Mouse (Mus musculus) liver, adult 2 months (tissue): Measurements from ENCODE around the gene Gm11032. TPM values are rescaled to one million over a fixed set of nuclear protein-coding genes. Genes with fewer than 3 reads are reported as not detected.
A peak's percentile ranks its signal among the peaks of the same experiment; 100 is the strongest.

Experiments used
- DNase-seq: peaks from one replicate; pipeline ENCODE4 v3.0.0-alpha.2; 2011; ENCODE audit warnings: low read depth, low spot score; ENCODE audit errors: extremely low read depth
- H3K27ac ChIP-seq: fragments of 200-500 bp; replicated peaks from 2 replicates; pipeline ENCODE4 v1.5.1; 2012; ENCODE audit warnings: low read depth, mild to moderate bottlenecking, control low read depth, inconsistent platforms, low read length; ENCODE audit not compliant: insufficient read depth
- H3K27me3 ChIP-seq: fragments of 200-500 bp; 2 replicates; pipeline ENCODE4 v1.6.1; 2012; ENCODE audit warnings: mild to moderate bottlenecking, moderate library complexity, low read length, inconsistent platforms; ENCODE audit not compliant: control insufficient read depth, insufficient read depth
- H3K36me3 ChIP-seq: fragments of 200-500 bp; 2 replicates; pipeline ENCODE4 v1.6.1; 2012; ENCODE audit warnings: low read length, inconsistent platforms; ENCODE audit not compliant: control insufficient read depth, insufficient read depth
- H3K4me1 ChIP-seq: fragments of 200-500 bp; 2 replicates; pipeline ENCODE4 v1.6.1; 2011; ENCODE audit warnings: low read length; ENCODE audit not compliant: control insufficient read depth, insufficient read depth
- H3K4me3 ChIP-seq: fragments of 200-500 bp; 2 replicates; pipeline ENCODE4 v1.5.1; 2011; ENCODE audit warnings: low read depth, mild to moderate bottlenecking, control low read depth, low read length, moderate library complexity; ENCODE audit not compliant: insufficient read depth
- H3K79me2 ChIP-seq: fragments of 200-500 bp; 2 replicates; pipeline ENCODE4 v1.6.1; 2012; ENCODE audit warnings: inconsistent platforms, mild to moderate bottlenecking, low read length, moderate library complexity; ENCODE audit not compliant: control insufficient read depth, insufficient read depth
- H3K9ac ChIP-seq: fragments of 200-500 bp; 2 replicates; pipeline ENCODE4 v1.6.1; 2012; ENCODE audit warnings: low read depth, mild to moderate bottlenecking, control low read depth, inconsistent platforms, low read length
- CTCF ChIP-seq: fragments of 200-500 bp; IDR thresholded peaks from 2 replicates; pipeline ENCODE4 v1.5.1; 2011; ENCODE audit warnings: low read depth, low read length, control low read depth
- POLR2A ChIP-seq: fragments of 200-500 bp; IDR thresholded peaks from 2 replicates; pipeline ENCODE4 v1.6.1; 2011; ENCODE audit warnings: low read length, control low read depth; ENCODE audit not compliant: insufficient read depth; ENCODE audit errors: extremely low read depth
- WGBS: fragments of 180-500 bp; shearing (Covaris S2); methylation state at CpG from one replicate; pipeline ENCODE4 v1.1.7; 2018; 5-methylcytosine and 5-hydroxymethylcytosine counted together
- polyA plus RNA-seq: library from polyadenylated mRNA; depleted of rRNA; stranded (reverse); fragments of >200 nt; gene quantifications from 2 replicates; pipeline ENCODE4 v1.2.3, GENCODE M21; 2012
- total RNA-seq: library from RNA; depleted of rRNA; stranded (reverse); fragments of >200 nt; gene quantifications from 2 replicates; pipeline ENCODE4 v1.2.3, GENCODE M21; 2014

Gm11032 gene
- total and polyA plus RNA-seq, 2 experiments: not detected

- Histone ChIP-seq H3K4me1 (peaks cover 16% of the 10 kb centered on the region), H3K27ac (no peak overlapping the region), H3K79me2 (peaks cover 29% of the 10 kb centered on the region), H3K9ac (no peak overlapping the region; the same call in 1 of the 2 replicates), H3K4me3 (peak overlapping the region; percentile 26; the same call in 1 of the 2 replicates), H3K36me3 (no peaks in the 10 kb centered on the region), H3K27me3 (no peaks in the 10 kb centered on the region)
- peak; percentile 31 for DNase-seq
- 4% methylated on average over 5 of the region's 5 CpGs for WGBS
- TF ChIP-seq CTCF (no peak), POLR2A (no peak)
These were observed 26.4 kb upstream of the Gm11032 start for GRCm38 (mm10) chr11:4593491-4593848.

GRCm38 (mm10) chr11:4593849-4594607 is 25.8 kb upstream of the Gm11032 start:
- under 1% methylated on average over 39 of the region's 45 CpGs for WGBS
- DNase-seq: peak; percentile 54
- no peak for TF ChIP-seq POLR2A
- no peak for TF ChIP-seq CTCF
- no peaks in the 10 kb centered on the region for H3K27me3 ChIP-seq
- H3K4me1 ChIP-seq: peaks cover 16% of the 10 kb centered on the region
- H3K79me2 ChIP-seq: peaks cover 26% of the 10 kb centered on the region
- H3K27ac ChIP-seq: peak overlapping the region; percentile 89
- no peaks in the 10 kb centered on the region for H3K36me3 ChIP-seq
- H3K4me3 ChIP-seq: peak overlapping the region; percentile 78
- H3K9ac ChIP-seq: peak overlapping the region; percentile 99

GRCm38 (mm10) chr11:4594608-4595500 is 25.0 kb upstream of the Gm11032 start, which contains the start of gene Mtmr3:
TSS of gene Mtmr3 (minus strand) at chr11:4594863.
- peak within 1 kb of the TSS; percentile 78 for H3K4me3 ChIP-seq
- no peaks in the 10 kb centered on the region for H3K36me3 ChIP-seq
- peaks cover 21% of the 10 kb centered on the region for H3K79me2 ChIP-seq
- H3K27me3 ChIP-seq: no peaks in the 10 kb centered on the region
- H3K9ac ChIP-seq: peak within 1 kb of the TSS; percentile 99
- 6% methylated on average over 33 of the region's 53 CpGs for WGBS
- TF ChIP-seq CTCF (no peak), POLR2A (peak; percentile 33; the same call in 1 of the 2 replicates)
- H3K27ac ChIP-seq: peak within 1 kb of the TSS; percentile 89
- DNase-seq: peak; percentile 78
- H3K4me1 ChIP-seq: peaks cover 16% of the 10 kb centered on the region

- peaks cover 6% of the 10 kb centered on the region; the same call in 1 of the 2 replicates for H3K79me2 ChIP-seq
- no peak overlapping the region for H3K27ac ChIP-seq
- H3K4me1 ChIP-seq: peaks cover 1% of the 10 kb centered on the region; the same call in 1 of the 2 replicates
These were observed 21.5 kb upstream of the Gm11032 start for GRCm38 (mm10) chr11:4598411-4598810.

GRCm38 (mm10) chr11:4599916-4600315 is 20.0 kb upstream of the Gm11032 start:
- no peaks in the 10 kb centered on the region for H3K79me2 ChIP-seq
- TF ChIP-seq POLR2A (no peak), CTCF (no peak)
- no peak overlapping the region for H3K9ac ChIP-seq
- no peak overlapping the region for H3K4me3 ChIP-seq
- DNase-seq: no peak
- WGBS: 90% methylated on average over 3 of the region's 3 CpGs
- no peaks in the 10 kb centered on the region for H3K27me3 ChIP-seq
- H3K4me1 ChIP-seq: no peaks in the 10 kb centered on the region
- H3K36me3 ChIP-seq: no peaks in the 10 kb centered on the region
- no peak overlapping the region for H3K27ac ChIP-seq

More at GRCm38 (mm10) chr11:4598411-4598810, 21.5 kb upstream of the Gm11032 start:
- WGBS: 47% methylated on average over 2 of the region's 2 CpGs
- Histone ChIP-seq H3K36me3 (no peaks in the 10 kb centered on the region), H3K4me3 (no peak overlapping the region), H3K27me3 (no peaks in the 10 kb centered on the region), H3K9ac (no peak overlapping the region)
- TF ChIP-seq POLR2A (no peak), CTCF (no peak)
- DNase-seq: no peak
